Mouse (Mus musculus) lung, embryonic 15.5 days (tissue): ENCODE measurements around the gene Patl2. TPM values are rescaled to one million over a fixed set of nuclear protein-coding genes. Genes with fewer than 3 reads are reported as not detected.

Experiments
- ATAC-seq: fragments of 200-750 bp; cut with Nextera tagmentation; 2 replicates; pipeline ENCODE4 v1.8.0; 2017; ENCODE audit warnings: moderate number of reproducible peaks, borderline replicate concordance; ENCODE audit not compliant: low FRiP score, low TSS enrichment; ENCODE audit errors: extremely low read depth
- H3K27ac ChIP-seq: fragments of 300-500 bp; sonication (generic); 2 replicates; pipeline ENCODE4 v1.5.1; 2015; ENCODE audit warnings: moderate library complexity, mild to moderate bottlenecking, inconsistent platforms
- H3K27me3 ChIP-seq: fragments of 300-500 bp; sonication (generic); 2 replicates; pipeline ENCODE4 v1.6.1; 2015; ENCODE audit warnings: inconsistent platforms
- H3K36me3 ChIP-seq: fragments of 300-500 bp; sonication (generic); 2 replicates; pipeline ENCODE4 v1.6.1; 2015; ENCODE audit warnings: inconsistent platforms
- H3K4me1 ChIP-seq: fragments of 300-500 bp; sonication (generic); 2 replicates; pipeline ENCODE4 v1.6.1; 2015; ENCODE audit warnings: inconsistent platforms
- H3K4me2 ChIP-seq: fragments of 300-500 bp; sonication (generic); 2 replicates; pipeline ENCODE4 v1.6.1; 2015; ENCODE audit warnings: inconsistent platforms, mild to moderate bottlenecking, moderate library complexity
- H3K4me3 ChIP-seq: fragments of 300-500 bp; sonication (generic); 2 replicates; pipeline ENCODE4 v1.5.1; 2015; ENCODE audit warnings: mild to moderate bottlenecking, inconsistent platforms
- H3K9ac ChIP-seq: fragments of 300-500 bp; sonication (generic); 2 replicates; pipeline ENCODE4 v1.6.1; 2015; ENCODE audit warnings: inconsistent platforms
- H3K9me3 ChIP-seq: fragments of 300-500 bp; sonication (generic); 2 replicates; pipeline ENCODE4 v1.6.1; 2016; ENCODE audit warnings: inconsistent platforms
- WGBS: fragments of 180-500 bp; shearing (Covaris S2); methylation state at CpG from one replicate; pipeline ENCODE4 v1.1.7; 2015; 5-methylcytosine and 5-hydroxymethylcytosine counted together
- polyA plus RNA-seq: library from polyadenylated mRNA; unstranded; fragments of >200 nt; fragmentation: Nextera tagmentation; extraction: Ambion mirVana; gene quantifications from 2 replicates; pipeline ENCODE4 v1.2.1, GENCODE M21; 2015

The Patl2 gene
- polyA plus RNA-seq, 1 experiment from 2014 or later: not detected

DNA sequence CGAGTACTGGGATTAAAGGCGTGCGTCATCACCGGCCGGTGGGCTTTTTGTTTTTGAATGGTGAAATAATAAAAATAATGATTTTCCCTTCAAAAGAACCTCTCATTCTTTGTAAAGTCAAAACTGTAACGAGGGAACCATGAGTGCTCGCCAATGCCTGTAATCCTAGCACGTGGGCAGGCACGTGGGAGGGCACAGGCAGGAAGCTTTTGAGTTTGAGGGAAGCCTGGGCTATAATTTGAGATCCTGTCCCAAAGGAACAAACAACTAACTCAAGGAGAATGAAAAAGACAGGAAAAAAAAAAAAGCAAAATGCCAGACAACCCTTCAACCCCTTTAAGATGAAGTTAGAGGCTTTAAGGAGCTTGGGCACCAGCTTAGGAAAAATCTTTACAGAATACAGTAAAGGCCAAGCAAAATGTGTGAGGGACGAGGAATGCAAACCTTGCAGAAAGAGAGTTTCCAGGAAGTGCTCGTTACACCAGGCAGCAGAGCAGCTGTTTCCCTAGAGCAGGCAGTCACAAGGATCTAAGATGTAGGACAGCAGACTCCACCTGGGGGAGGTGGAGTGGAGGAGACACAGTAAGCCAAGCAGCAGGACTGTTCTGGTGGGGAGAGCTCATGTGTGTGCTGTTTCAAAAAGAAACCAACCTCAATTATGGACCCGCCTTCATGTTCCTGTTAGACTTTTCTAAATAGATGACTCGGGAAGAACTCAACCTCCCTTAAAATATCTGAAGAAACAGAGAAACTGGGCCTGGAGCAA lies 22.4 kb downstream of the Patl2 start:
- H3K4me2 ChIP-seq: no peak overlapping the region
- H3K36me3 ChIP-seq: no peaks in the 10 kb centered on the region
- H3K4me3 ChIP-seq: no peak overlapping the region
- no peak overlapping the region for H3K9ac ChIP-seq
- no peaks in the 10 kb centered on the region for H3K9me3 ChIP-seq
- H3K27ac ChIP-seq: no peak overlapping the region
- ATAC-seq: no peak
- H3K4me1 ChIP-seq: peaks cover 12% of the 10 kb centered on the region; the same call in 1 of the 2 replicates
- H3K27me3 ChIP-seq: no peaks in the 10 kb centered on the region
- 71% methylated on average over 13 of the region's 13 CpGs for WGBS

DNA sequence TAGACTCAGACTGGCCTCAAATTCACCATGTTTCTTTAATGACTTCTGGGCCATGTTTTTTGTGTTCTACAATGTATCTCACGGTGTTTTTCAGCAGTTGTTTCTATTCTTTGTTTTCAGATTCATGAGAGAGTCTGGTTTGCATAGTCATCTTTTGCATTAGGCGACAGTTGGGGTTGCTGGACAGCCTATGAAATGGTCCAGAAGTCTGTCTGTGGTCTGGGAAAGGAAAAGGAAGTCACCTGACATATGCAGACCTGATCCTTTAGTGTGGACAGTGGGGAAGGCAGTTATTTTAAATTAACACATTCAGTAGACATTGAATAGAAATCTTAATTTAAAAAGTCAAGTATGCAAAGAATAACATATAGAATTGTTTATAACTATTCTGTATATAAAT lies 23.5 kb downstream of the Patl2 start:
- 75% methylated on average over 2 of the region's 2 CpGs for WGBS
- H3K27ac ChIP-seq: no peak overlapping the region
- ATAC-seq: no peak
- no peaks in the 10 kb centered on the region for H3K36me3 ChIP-seq
- H3K9me3 ChIP-seq: no peaks in the 10 kb centered on the region
- H3K4me3 ChIP-seq: no peak overlapping the region
- no peaks in the 10 kb centered on the region for H3K27me3 ChIP-seq
- H3K4me1 ChIP-seq: peaks cover 18% of the 10 kb centered on the region; the same call in 1 of the 2 replicates
- H3K9ac ChIP-seq: no peak overlapping the region
- H3K4me2 ChIP-seq: no peak overlapping the region

DNA sequence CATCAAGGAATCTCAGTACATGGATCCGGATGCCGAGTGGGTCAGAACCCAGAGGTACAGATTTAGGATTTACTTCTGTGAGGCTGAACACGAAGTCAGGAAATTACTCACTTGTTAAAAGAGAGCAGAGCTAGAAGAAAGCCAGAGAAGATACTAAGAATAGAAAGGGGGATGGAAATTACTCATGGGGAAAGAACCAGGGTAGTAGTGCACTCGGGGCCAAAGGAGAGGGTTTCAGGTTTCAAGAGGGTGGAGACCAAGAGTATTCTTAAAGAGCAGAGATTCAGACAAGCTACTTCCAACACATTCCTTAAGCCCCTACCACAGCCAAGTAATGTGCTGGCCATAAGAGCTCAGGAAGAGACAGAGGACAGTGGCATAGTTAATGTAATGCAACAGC lies 24.4 kb downstream of the Patl2 start:
- WGBS: 27% methylated on average over 4 of the region's 4 CpGs
- Histone ChIP-seq H3K27ac (no peak overlapping the region), H3K4me2 (no peak overlapping the region)

DNA sequence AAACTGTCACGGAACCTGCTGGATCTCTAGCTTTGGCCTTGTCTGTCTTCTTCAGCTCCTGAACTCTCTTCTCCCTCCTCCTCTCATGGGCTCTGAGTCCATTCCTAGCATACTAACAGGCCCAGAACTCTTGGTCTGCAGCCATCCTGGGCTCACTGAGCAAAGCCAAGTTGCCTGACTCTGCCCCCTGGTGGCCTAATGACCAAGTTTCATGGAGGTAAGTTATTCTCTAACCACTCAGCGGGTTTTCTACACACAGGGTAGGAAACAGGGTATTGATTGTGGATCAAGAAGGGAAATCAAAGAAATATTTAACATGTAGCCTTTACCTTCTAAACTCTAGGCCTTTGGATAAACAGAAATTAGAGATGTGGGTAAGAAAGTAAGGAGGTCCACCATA lies 25.3 kb downstream of the Patl2 start, which contains the start of gene Trim69:
Gene Trim69 (plus strand): TSS at position 21 of the 400 bp plus-strand sequence.
- Histone ChIP-seq H3K9ac (no peak within 1 kb of the TSS), H3K4me1 (peaks cover 18% of the 10 kb centered on the region; the same call in 1 of the 2 replicates), H3K9me3 (no peaks in the 10 kb centered on the region), H3K27me3 (no peaks in the 10 kb centered on the region), H3K4me3 (no peak within 1 kb of the TSS), H3K27ac (no peak within 1 kb of the TSS), H3K4me2 (no peak within 1 kb of the TSS), H3K36me3 (no peaks in the 10 kb centered on the region)
- 44% methylated on average over 2 of the region's 2 CpGs for WGBS
- peak; percentile 25; the same call in 1 of the 2 replicates for ATAC-seq

More for the DNA sequence above, 24.4 kb downstream of the Patl2 start:
- Histone ChIP-seq H3K36me3 (no peaks in the 10 kb centered on the region), H3K27me3 (no peaks in the 10 kb centered on the region), H3K9me3 (no peaks in the 10 kb centered on the region), H3K4me1 (peaks cover 18% of the 10 kb centered on the region; the same call in 1 of the 2 replicates), H3K9ac (no peak overlapping the region), H3K4me3 (no peak overlapping the region)
- ATAC-seq: peak; percentile 43; the same call in 1 of the 2 replicates

DNA sequence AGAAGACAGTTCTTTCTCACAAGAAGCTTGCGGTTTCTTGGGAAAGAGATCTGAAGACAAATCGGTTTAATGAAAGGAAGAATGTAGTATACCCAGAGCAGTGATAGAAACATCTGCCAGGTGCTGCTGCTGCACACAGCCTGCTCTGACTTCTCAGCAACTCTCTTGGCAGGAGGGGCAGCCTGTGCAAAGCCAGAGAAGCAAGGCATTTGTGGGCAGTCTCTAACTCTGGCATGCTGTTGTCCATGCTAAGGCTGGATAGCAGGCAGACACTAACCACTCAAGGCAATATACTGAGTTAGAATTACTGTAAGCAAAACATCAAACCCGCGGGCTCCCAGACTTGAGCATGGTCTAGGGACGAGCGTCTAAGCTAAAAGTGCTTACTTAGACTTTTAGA lies 26.3 kb downstream of the Patl2 start:
- WGBS: 74% methylated on average over 6 of the region's 6 CpGs
- ATAC-seq: no peak
- peaks cover 18% of the 10 kb centered on the region; the same call in 1 of the 2 replicates for H3K4me1 ChIP-seq
- no peak overlapping the region for H3K27ac ChIP-seq
- no peaks in the 10 kb centered on the region for H3K9me3 ChIP-seq
- no peak overlapping the region for H3K4me2 ChIP-seq
- H3K4me3 ChIP-seq: no peak overlapping the region
- H3K27me3 ChIP-seq: no peaks in the 10 kb centered on the region
- H3K9ac ChIP-seq: no peak overlapping the region
- H3K36me3 ChIP-seq: 0 out of 2 replicates have a peak, but pooled peaks cover 5% of the 10 kb centered on the region

DNA sequence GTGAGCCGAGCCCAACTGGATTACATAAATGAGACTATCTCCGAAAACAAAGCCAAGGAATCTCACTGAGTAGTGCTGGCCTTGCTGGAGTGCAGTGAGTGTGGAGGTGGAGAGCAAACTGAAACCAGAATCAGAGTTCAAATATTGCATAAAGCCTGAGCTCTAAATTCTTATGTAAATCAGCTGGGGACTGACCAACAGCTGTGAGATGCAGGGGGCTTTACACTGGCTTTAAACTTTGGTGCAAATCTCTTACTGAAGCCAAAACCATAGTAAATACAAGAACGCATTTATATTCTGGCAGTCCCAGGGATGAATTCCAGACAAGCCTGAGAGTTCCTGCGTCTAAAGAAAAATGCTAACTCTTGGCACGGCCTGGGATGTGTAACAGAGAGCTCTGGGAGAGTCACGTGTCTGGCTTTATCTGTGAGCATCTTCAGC lies 27.6 kb downstream of the Patl2 start:
- Histone ChIP-seq H3K9ac (no peak overlapping the region), H3K4me3 (no peak overlapping the region), H3K27me3 (no peaks in the 10 kb centered on the region), H3K4me2 (no peak overlapping the region), H3K36me3 (peaks cover 6% of the 10 kb centered on the region; the same call in 1 of the 2 replicates), H3K27ac (no peak overlapping the region; the same call in 1 of the 2 replicates), H3K4me1 (peaks cover 18% of the 10 kb centered on the region; the same call in 1 of the 2 replicates), H3K9me3 (no peaks in the 10 kb centered on the region)
- WGBS: 24% methylated on average over 6 of the region's 6 CpGs
- peak; percentile 72; the same call in 1 of the 2 replicates for ATAC-seq

DNA sequence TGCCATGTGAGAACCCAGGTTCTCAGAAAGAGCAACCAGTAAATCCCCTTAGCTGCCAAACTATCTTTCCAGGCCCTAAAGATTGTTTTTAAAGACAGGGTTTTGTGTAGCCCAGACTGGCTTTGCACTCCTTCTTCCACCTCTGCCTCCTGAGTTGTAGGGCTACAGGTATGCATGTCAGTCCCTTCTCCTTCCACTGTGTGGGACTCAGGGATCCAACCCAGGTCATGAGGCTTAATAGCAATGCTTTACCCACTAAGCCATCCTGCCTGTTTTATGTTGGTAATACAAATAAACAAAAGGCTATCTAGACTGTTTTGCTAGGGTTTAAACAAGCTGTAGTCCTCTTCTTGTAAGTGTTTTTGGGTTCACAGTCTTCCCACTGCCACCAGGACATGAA lies 28.4 kb downstream of the Patl2 start:
- Histone ChIP-seq H3K4me3 (no peak overlapping the region), H3K27me3 (no peaks in the 10 kb centered on the region), H3K9me3 (no peaks in the 10 kb centered on the region), H3K36me3 (peaks cover 10% of the 10 kb centered on the region; the same call in 1 of the 2 replicates), H3K4me2 (no peak overlapping the region), H3K4me1 (peaks cover 18% of the 10 kb centered on the region; the same call in 1 of the 2 replicates), H3K27ac (no peak overlapping the region), H3K9ac (no peak overlapping the region)
- no peak for ATAC-seq

DNA sequence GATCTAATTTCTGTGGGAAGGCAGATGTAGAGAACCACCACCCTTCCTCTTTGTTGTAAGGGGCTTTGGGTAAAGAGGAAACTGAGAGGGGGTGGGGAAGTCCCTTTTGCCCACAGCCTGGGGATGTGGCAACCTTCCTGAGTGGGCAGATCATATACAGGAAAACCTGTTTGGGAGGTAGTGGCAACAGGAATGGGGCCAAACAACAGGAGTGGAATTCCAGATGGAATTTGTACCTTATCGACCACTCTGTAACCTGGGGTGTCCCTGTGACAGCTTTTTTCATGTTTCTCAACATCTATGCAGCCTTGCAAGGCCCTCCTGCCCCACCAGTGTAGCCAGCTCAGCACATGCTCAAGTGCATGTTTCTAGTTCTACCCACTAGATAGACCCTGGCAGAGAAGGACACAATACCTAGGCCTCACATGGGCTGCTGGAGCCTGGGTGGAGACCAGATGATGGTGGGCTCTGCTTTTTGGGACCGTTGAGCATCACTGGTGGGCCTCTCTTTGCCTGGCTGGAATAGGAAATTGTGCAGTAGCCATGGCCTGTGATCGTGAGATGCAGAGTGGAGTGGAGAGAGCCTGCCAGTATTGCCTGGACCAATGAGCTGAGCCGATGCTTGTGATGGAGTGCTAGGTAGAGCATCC lies 29.8 kb downstream of the Patl2 start:
- ATAC-seq: no peak
- peaks cover 21% of the 10 kb centered on the region; the same call in 1 of the 2 replicates for H3K36me3 ChIP-seq
- H3K4me2 ChIP-seq: no peak overlapping the region
- H3K4me3 ChIP-seq: no peak overlapping the region
- H3K27me3 ChIP-seq: no peaks in the 10 kb centered on the region
- no peak overlapping the region for H3K27ac ChIP-seq
- 83% methylated on average over 4 of the region's 4 CpGs for WGBS
- no peaks in the 10 kb centered on the region for H3K9me3 ChIP-seq
- peaks cover 11% of the 10 kb centered on the region; the same call in 1 of the 2 replicates for H3K4me1 ChIP-seq
- no peak overlapping the region for H3K9ac ChIP-seq

DNA sequence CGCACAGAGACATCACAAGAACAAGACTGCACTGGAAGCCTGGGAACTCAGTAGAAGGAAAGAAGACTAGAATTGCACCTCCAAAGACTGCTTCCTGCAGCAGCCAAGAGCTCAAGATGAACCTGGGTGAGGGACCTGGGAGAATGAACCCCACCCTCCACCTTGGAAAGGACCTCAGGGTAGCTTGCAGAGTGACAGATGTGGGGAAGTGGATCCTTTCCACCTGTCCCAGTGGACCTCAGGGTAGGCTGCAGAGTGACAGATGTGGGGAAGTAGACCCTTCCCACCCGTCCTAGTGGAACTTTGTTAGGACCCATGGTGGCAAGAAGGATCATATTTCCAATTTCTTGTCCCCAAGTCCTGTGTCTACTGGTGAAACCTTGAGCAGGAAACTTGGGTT lies 30.7 kb downstream of the Patl2 start:
- no peak for ATAC-seq
- no peak overlapping the region for H3K9ac ChIP-seq
- no peak overlapping the region for H3K4me3 ChIP-seq

DNA sequence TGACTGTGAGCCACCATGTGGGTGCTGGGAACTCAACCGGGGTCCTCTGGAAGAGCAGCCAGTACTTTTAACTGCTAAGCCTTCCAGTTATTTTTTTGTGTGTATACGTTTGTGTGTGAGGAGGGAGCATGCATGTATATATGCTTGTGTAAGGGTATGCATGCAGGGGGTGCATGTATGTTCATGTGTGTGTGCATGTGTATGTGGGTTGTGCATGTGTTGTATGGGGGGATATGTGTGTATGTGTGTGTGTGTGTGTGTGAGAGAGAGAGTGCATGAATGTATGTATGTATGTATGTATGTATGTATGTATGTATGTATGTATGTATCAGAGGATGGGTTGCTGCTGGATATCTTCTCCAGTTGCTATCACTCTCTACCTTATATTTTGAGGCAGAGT lies 31.5 kb downstream of the Patl2 start:
- no peak for ATAC-seq
- Histone ChIP-seq H3K27ac (no peak overlapping the region), H3K27me3 (no peaks in the 10 kb centered on the region), H3K4me2 (no peak overlapping the region), H3K4me3 (no peak overlapping the region), H3K9me3 (no peaks in the 10 kb centered on the region), H3K36me3 (peaks cover 21% of the 10 kb centered on the region; the same call in 1 of the 2 replicates), H3K4me1 (peaks cover 11% of the 10 kb centered on the region; the same call in 1 of the 2 replicates), H3K9ac (no peak overlapping the region)
- WGBS: 89% methylated on average over 2 of the region's 2 CpGs

More for the DNA sequence above, 30.7 kb downstream of the Patl2 start:
- H3K9me3 ChIP-seq: no peaks in the 10 kb centered on the region
- 73% methylated on average over 2 of the region's 2 CpGs for WGBS
- H3K36me3 ChIP-seq: peaks cover 21% of the 10 kb centered on the region; the same call in 1 of the 2 replicates
- H3K27me3 ChIP-seq: no peaks in the 10 kb centered on the region
- H3K4me1 ChIP-seq: peaks cover 11% of the 10 kb centered on the region; the same call in 1 of the 2 replicates
- H3K4me2 ChIP-seq: no peak overlapping the region
- no peak overlapping the region for H3K27ac ChIP-seq

DNA sequence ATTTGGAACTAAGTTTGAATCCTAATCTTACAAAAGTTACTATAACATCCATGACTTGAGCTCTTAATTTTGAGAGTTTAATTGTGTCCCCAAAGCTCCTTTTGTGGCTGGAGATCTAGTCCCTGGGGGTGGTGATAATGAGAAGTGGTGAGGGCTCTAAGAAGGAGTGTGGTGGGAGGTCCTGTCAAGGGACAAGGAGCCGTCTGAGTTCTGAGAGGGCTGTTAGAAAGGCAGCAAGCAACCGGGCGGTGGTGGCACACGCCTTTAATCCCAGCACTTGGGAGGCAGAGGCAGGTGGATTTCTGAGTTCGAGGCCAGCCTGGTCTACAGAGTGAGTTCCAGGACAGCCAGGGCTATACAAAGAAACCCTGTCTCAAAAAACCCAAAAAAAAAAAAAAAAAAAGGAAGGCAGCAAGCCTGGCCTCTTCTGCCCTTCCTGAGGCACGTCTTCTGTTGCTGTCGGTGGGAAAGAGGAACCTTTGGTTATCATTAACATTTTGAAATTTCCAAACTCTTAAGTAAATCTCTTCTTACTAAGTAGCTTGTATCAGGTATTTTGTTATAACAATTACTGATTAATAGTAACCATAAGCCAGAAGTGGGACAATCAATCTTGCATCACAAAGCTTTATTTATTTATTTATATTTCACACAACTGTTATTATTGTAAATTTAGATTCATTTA lies 32.2 kb downstream of the Patl2 start:
- H3K27me3 ChIP-seq: no peaks in the 10 kb centered on the region
- no peaks in the 10 kb centered on the region for H3K9me3 ChIP-seq
- no peak for ATAC-seq
- H3K9ac ChIP-seq: no peak overlapping the region
- peaks cover 13% of the 10 kb centered on the region; the same call in 1 of the 2 replicates for H3K4me1 ChIP-seq
- H3K4me2 ChIP-seq: no peak overlapping the region
- peaks cover 21% of the 10 kb centered on the region; the same call in 1 of the 2 replicates for H3K36me3 ChIP-seq
- no peak overlapping the region for H3K4me3 ChIP-seq
- no peak overlapping the region for H3K27ac ChIP-seq
- 79% methylated on average over 7 of the region's 7 CpGs for whole genome bisulfite sequencing
